Mouse (Mus musculus) neutrophil, adult 83 days (primary cell): ENCODE data around the gene Foxo6. TPM values are rescaled to one million over a fixed set of nuclear protein-coding genes. Genes with fewer than 3 reads are reported as not detected.

Experiments used
- total RNA-seq, 2 experiments: library from RNA; stranded (reverse); gene quantifications; one replicate each; pipeline ENCODE4 v1.2.4; 2023

Gene Foxo6
- total RNA-seq: not detected

GRCm38 (mm10) chr4:120287290-120288111 is at the start of gene Foxo6:
Foxo6 (minus strand) TSS chr4:120287349.

Other genes with a start within 250 kb of the Foxo6 start
- not detected for gene AL607142.1, start 222.4 kb downstream of the Foxo6 start, total RNA-seq
- gene Edn2, start 126.1 kb downstream of the Foxo6 start, total RNA-seq: not detected
- 10 to 100 TPM; 21.4 to 24.0 TPM for gene Scmh1, start 117.9 kb upstream of the Foxo6 start, total RNA-seq
- gene Slfnl1, start 244.9 kb upstream of the Foxo6 start, total RNA-seq: under 1 TPM in 1 of 2 experiments, not detected in 1; 0.22 TPM